Mouse (Mus musculus) forebrain, embryonic 16.5 days (tissue): Measurements from ENCODE around the gene Ahsa1. TPM values are rescaled to one million over a fixed set of nuclear protein-coding genes. Genes with fewer than 3 reads are reported as not detected.

Experiments used
- microRNA-seq: library from miRNA; unstranded; fragments of <30 nt; microRNA quantifications from one replicate; pipeline ENCODE4, GENCODE M21; 2017
- polyA plus RNA-seq: library from polyadenylated mRNA; unstranded; fragments of >200 nt; fragmentation: Nextera tagmentation; extraction: Ambion mirVana; gene quantifications from 2 replicates; pipeline ENCODE4 v1.2.1, GENCODE M21; 2015

Ahsa1 gene
- polyA plus RNA-seq, 1 experiment from 2014 or later: 222 TPM

Small RNA genes lying within 50 kb of the gene (microRNA-seq; reads per million reads assigned to microRNA genes)
- gene Gm47293: not detected

Other genes with a start within 250 kb of the Ahsa1 start
- gene Tmem63c, start 245.1 kb upstream of the Ahsa1 start, polyA plus RNA-seq: 6.4 and 11.2 TPM in 2 replicates
- 2.2 and 3.7 TPM in 2 replicates for gene Ngb, start 163.9 kb upstream of the Ahsa1 start, polyA plus RNA-seq
- gene Gstz1, start 119.3 kb upstream of the Ahsa1 start, polyA plus RNA-seq: 26.8 and 30.0 TPM in 2 replicates
- 12.7 and 13.4 TPM in 2 replicates for gene Pomt2, start 118.5 kb upstream of the Ahsa1 start, polyA plus RNA-seq
- gene Samd15, start 66.8 kb upstream of the Ahsa1 start, polyA plus RNA-seq: 1.1 and 1.3 TPM in 2 replicates
- 4.7 and 5.1 TPM in 2 replicates for gene Tmed8, start 66.0 kb upstream of the Ahsa1 start, polyA plus RNA-seq
- 1.6 TPM in 2 replicates for gene Noxred1, start 27.7 kb upstream of the Ahsa1 start, polyA plus RNA-seq
- gene Vipas39, start 223 bp upstream of the Ahsa1 start, polyA plus RNA-seq: 79.1 and 80.9 TPM in 2 replicates
- 0.62 and 1.1 TPM in 2 replicates for gene Ism2, start 33.2 kb downstream of the Ahsa1 start, polyA plus RNA-seq
- gene Sptlc2, start 121.9 kb downstream of the Ahsa1 start, polyA plus RNA-seq: 60.6 and 67.6 TPM in 2 replicates
- gene Slirp, start 177.4 kb downstream of the Ahsa1 start, polyA plus RNA-seq: 211 and 233 TPM in 2 replicates
- 42.3 and 47.1 TPM in 2 replicates for gene Alkbh1, start 177.5 kb downstream of the Ahsa1 start, polyA plus RNA-seq
- 116 and 131 TPM in 2 replicates for gene Snw1, start 205.8 kb downstream of the Ahsa1 start, polyA plus RNA-seq
- gene Gm5788, start 228.2 kb downstream of the Ahsa1 start, polyA plus RNA-seq: not detected in 2 replicates
- not detected in 2 replicates for gene Gm8300, start 247.8 kb downstream of the Ahsa1 start, polyA plus RNA-seq